Mouse (Mus musculus) heart, embryonic 15.5 days (tissue): ENCODE measurements around the gene Trem1. TPM values are rescaled to one million over a fixed set of nuclear protein-coding genes. Genes with fewer than 3 reads are reported as not detected.

Source experiments
- ATAC-seq: fragments of 200-750 bp; cut with Nextera tagmentation; replicated peaks from 2 replicates; pipeline ENCODE4 v1.8.0; 2017; ENCODE audit warnings: low read depth, moderate TSS enrichment; ENCODE audit not compliant: insufficient number of reproducible peaks, insufficient read depth, low FRiP score
- H3K27ac ChIP-seq: fragments of 300-500 bp; sonication (generic); 2 replicates; pipeline ENCODE4 v1.5.1; 2015; ENCODE audit warnings: mild to moderate bottlenecking, inconsistent platforms
- H3K27me3 ChIP-seq: fragments of 300-500 bp; sonication (generic); 2 replicates; pipeline ENCODE4 v1.6.1; 2015; ENCODE audit warnings: inconsistent platforms
- H3K36me3 ChIP-seq: fragments of 300-500 bp; sonication (generic); 2 replicates; pipeline ENCODE4 v1.6.1; 2015; ENCODE audit warnings: mild to moderate bottlenecking, inconsistent platforms
- H3K4me1 ChIP-seq: fragments of 300-500 bp; sonication (generic); replicated peaks from 2 replicates; pipeline ENCODE4 v1.6.1; 2015; ENCODE audit warnings: inconsistent platforms
- H3K4me2 ChIP-seq: fragments of 300-500 bp; sonication (generic); 2 replicates; pipeline ENCODE4 v1.6.1; 2015; ENCODE audit warnings: inconsistent platforms, mild to moderate bottlenecking, moderate library complexity
- H3K4me3 ChIP-seq: fragments of 300-500 bp; sonication (generic); 2 replicates; pipeline ENCODE4 v1.5.1; 2015; ENCODE audit warnings: mild to moderate bottlenecking, inconsistent platforms
- H3K9ac ChIP-seq: fragments of 300-500 bp; sonication (generic); 2 replicates; pipeline ENCODE4 v1.6.1; 2015; ENCODE audit warnings: mild to moderate bottlenecking, inconsistent platforms
- H3K9me3 ChIP-seq: fragments of 300-500 bp; sonication (generic); replicated peaks from 2 replicates; pipeline ENCODE4 v1.6.1; 2016; ENCODE audit warnings: inconsistent platforms
- WGBS: fragments of 180-500 bp; shearing (Covaris S2); methylation state at CpG from one replicate; pipeline ENCODE4 v1.1.7; 2015; ENCODE audit warnings: mixed read lengths; 5-methylcytosine and 5-hydroxymethylcytosine counted together
- polyA plus RNA-seq: library from polyadenylated mRNA; unstranded; fragments of >200 nt; fragmentation: Nextera tagmentation; extraction: Ambion mirVana; gene quantifications from 2 replicates; pipeline ENCODE4 v1.2.1, GENCODE M21; 2015

The Trem1 gene
- polyA plus RNA-seq, 1 experiment from 2014 or later, result 0.08 TPM

DNA sequence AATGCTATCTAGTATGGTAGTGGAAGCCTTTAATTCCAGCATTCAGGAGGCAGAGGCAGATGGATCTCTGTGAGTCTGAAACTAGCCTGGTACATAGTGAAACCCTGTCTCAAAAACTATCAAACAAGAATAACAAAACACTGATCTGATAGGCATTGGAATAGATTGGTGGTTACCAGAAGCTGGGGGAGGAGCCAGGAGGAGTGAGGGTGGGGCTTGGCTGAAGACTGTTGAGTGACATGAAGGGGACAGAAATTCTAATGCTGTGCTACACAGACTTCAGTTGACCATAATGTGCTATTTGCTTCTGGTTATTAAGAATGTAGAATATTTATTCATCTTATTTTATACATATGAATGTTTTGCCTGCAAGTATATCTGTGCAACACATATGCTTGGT lies 35.7 kb downstream of the Trem1 start:
- Histone ChIP-seq H3K4me1 (no peaks in the 10 kb centered on the region), H3K27ac (no peak overlapping the region), H3K36me3 (no peaks in the 10 kb centered on the region), H3K9ac (no peak overlapping the region), H3K9me3 (no peaks in the 10 kb centered on the region), H3K4me2 (no peak overlapping the region), H3K4me3 (no peak overlapping the region), H3K27me3 (no peaks in the 10 kb centered on the region)
- no peak for ATAC-seq

GRCm38 (mm10) chr17:48269833-48270232 lies 37.3 kb downstream of the Trem1 start:
- no peak overlapping the region for H3K9ac ChIP-seq
- H3K27me3 ChIP-seq, result no peaks in the 10 kb centered on the region
- no peak for ATAC-seq
- H3K36me3 ChIP-seq, result no peaks in the 10 kb centered on the region
- no peaks in the 10 kb centered on the region for H3K4me1 ChIP-seq
- H3K4me2 ChIP-seq, result no peak overlapping the region
- WGBS, result 64% methylated on average over 4 of the region's 4 CpGs
- no peak overlapping the region for H3K27ac ChIP-seq
- no peak overlapping the region for H3K4me3 ChIP-seq
- no peaks in the 10 kb centered on the region for H3K9me3 ChIP-seq

DNA sequence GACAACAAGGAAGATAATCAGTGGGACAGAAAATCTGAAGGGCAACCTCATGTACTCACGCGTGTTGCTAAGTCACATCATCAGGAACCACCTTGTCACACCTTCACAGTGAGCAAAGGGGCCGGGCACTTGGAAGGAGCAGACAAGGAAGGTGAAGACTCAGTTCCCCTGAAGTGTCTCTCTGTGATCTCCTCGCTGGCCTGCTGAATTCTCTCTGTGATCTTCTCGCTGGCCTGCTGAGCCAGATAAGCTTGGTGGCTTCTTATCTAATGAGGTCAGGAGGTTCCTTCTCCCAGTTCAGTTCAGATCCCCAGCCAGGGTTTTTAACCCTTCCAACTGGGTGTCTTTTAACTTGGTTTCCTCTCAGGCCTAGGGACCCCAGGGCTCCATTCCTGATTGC lies 39.6 kb downstream of the Trem1 start:
- Histone ChIP-seq H3K4me3 (no peak overlapping the region), H3K9ac (no peak overlapping the region), H3K36me3 (no peaks in the 10 kb centered on the region), H3K4me2 (no peak overlapping the region), H3K27me3 (no peaks in the 10 kb centered on the region), H3K9me3 (no peaks in the 10 kb centered on the region), H3K4me1 (no peaks in the 10 kb centered on the region), H3K27ac (no peak overlapping the region)
- ATAC-seq, result no peak
- WGBS, result 40% methylated on average over 5 of the region's 5 CpGs

DNA sequence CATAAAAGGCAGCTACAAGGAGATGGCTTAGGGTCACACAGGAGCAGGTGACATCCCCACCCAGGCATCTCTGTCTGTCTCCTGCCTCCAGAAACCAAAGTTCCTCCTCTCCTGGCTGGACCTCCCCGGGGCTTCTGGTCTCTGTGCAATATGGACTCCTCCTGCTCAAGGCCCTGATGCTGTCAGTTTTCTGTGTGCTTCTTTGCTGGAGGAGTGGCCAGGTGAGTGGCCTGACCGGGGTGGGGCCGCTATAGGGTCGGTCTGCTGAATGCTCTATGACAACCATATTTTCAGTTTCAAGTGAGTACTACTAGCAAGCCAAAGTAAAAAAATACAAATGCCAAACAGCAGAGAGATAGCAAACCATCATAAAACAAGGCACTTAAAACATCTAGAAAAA lies 40.0 kb downstream of the Trem1 start:
- H3K27ac ChIP-seq, result no peak overlapping the region
- 76% methylated on average over 4 of the region's 4 CpGs for WGBS
- H3K9ac ChIP-seq, result no peak overlapping the region
- no peaks in the 10 kb centered on the region for H3K4me1 ChIP-seq
- H3K9me3 ChIP-seq, result no peaks in the 10 kb centered on the region
- H3K4me3 ChIP-seq, result no peak overlapping the region
- no peaks in the 10 kb centered on the region for H3K36me3 ChIP-seq
- H3K27me3 ChIP-seq, result no peaks in the 10 kb centered on the region
- ATAC-seq, result no peak
- H3K4me2 ChIP-seq, result no peak overlapping the region

GRCm38 (mm10) chr17:48274098-48274497 lies 41.5 kb downstream of the Trem1 start:
- H3K36me3 ChIP-seq, result no peaks in the 10 kb centered on the region
- H3K9me3 ChIP-seq, result no peaks in the 10 kb centered on the region
- H3K9ac ChIP-seq, result no peak overlapping the region
- no peak overlapping the region for H3K27ac ChIP-seq
- H3K27me3 ChIP-seq, result no peaks in the 10 kb centered on the region
- WGBS, result 71% methylated on average over 4 of the region's 4 CpGs
- no peak overlapping the region for H3K4me2 ChIP-seq
- no peak for ATAC-seq
- no peak overlapping the region for H3K4me3 ChIP-seq
- no peaks in the 10 kb centered on the region for H3K4me1 ChIP-seq

DNA sequence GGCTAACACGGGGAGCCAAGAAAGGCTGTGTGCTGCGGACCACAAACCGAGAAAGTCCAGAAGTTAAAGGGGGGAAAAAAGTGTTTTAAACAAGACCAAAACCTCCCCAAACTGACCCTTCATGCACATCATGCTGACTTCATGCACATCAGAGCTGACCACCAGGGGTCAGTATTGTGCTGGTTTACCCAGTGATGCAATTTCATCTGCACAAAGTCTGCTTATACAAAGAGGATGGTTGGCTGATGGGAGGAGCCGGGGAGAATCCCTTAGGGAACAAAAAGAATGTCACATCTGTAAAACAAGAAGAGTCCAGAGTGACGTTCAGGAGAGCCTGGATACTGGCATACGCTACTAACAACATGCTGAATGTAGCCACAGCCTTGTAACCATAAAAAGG lies 42.3 kb downstream of the Trem1 start:
- no peak for ATAC-seq
- no peak overlapping the region for H3K27ac ChIP-seq
- H3K4me1 ChIP-seq, result no peaks in the 10 kb centered on the region
- no peak overlapping the region for H3K9ac ChIP-seq
- H3K4me2 ChIP-seq, result no peak overlapping the region
- no peaks in the 10 kb centered on the region for H3K36me3 ChIP-seq
- H3K4me3 ChIP-seq, result no peak overlapping the region
- no peaks in the 10 kb centered on the region for H3K9me3 ChIP-seq
- H3K27me3 ChIP-seq, result no peaks in the 10 kb centered on the region
- 32% methylated on average over 6 of the region's 6 CpGs for WGBS

- Histone ChIP-seq H3K27me3 (no peaks in the 10 kb centered on the region), H3K4me3 (no peak overlapping the region), H3K9ac (no peak overlapping the region), H3K36me3 (no peaks in the 10 kb centered on the region), H3K4me1 (no peaks in the 10 kb centered on the region), H3K9me3 (no peaks in the 10 kb centered on the region), H3K4me2 (no peak overlapping the region), H3K27ac (no peak overlapping the region)
- 54% methylated on average over 7 of the region's 7 CpGs for WGBS
- ATAC-seq, result no peak
These were observed 43.2 kb downstream of the Trem1 start for GRCm38 (mm10) chr17:48275736-48276135.

DNA sequence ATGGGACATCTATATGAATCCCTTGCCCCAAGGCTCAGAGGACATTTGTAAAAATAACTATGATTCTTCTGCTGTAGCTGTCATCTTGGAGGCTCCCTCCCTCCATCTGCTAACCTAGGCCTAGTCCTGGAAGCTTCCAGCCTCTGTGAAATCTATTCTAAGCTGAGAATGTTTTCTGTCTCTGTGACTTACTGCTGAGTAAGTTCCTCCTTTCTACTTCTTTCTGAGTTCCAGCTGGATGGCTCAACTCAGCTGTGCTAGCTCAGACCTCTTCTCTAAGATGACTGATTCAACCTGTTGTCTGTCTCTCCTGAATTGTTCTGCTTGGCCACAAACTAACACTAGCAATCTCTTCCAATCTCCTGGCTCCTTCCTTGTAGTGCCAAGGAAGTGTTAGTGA lies 45.8 kb downstream of the Trem1 start:
- Histone ChIP-seq H3K27ac (no peak overlapping the region), H3K4me1 (peaks cover 6% of the 10 kb centered on the region; the same call in 1 of the 2 replicates), H3K36me3 (no peaks in the 10 kb centered on the region), H3K4me2 (no peak overlapping the region), H3K4me3 (no peak overlapping the region), H3K9ac (no peak overlapping the region), H3K27me3 (no peaks in the 10 kb centered on the region), H3K9me3 (no peaks in the 10 kb centered on the region)
- no peak for ATAC-seq

GRCm38 (mm10) chr17:48279002-48279401 lies 46.4 kb downstream of the Trem1 start:
- no peak for ATAC-seq
- H3K36me3 ChIP-seq, result no peaks in the 10 kb centered on the region
- peaks cover 6% of the 10 kb centered on the region; the same call in 1 of the 2 replicates for H3K4me1 ChIP-seq
- 67% methylated on average over 4 of the region's 4 CpGs for WGBS
- no peak overlapping the region for H3K27ac ChIP-seq
- no peaks in the 10 kb centered on the region for H3K9me3 ChIP-seq
- no peak overlapping the region for H3K4me3 ChIP-seq
- H3K27me3 ChIP-seq, result no peaks in the 10 kb centered on the region
- no peak overlapping the region for H3K9ac ChIP-seq
- H3K4me2 ChIP-seq, result no peak overlapping the region

- no peak for ATAC-seq
- H3K4me2 ChIP-seq, result peak overlapping the region; percentile 57
- no peak overlapping the region for H3K27ac ChIP-seq
- H3K27me3 ChIP-seq, result no peaks in the 10 kb centered on the region
- 31% methylated on average over 18 of the region's 18 CpGs for WGBS
- H3K36me3 ChIP-seq, result no peaks in the 10 kb centered on the region
- peaks cover 6% of the 10 kb centered on the region; the same call in 1 of the 2 replicates for H3K4me1 ChIP-seq
- no peaks in the 10 kb centered on the region for H3K9me3 ChIP-seq
- H3K4me3 ChIP-seq, result peak overlapping the region; percentile 35
- no peak overlapping the region for H3K9ac ChIP-seq
These were observed 48.6 kb downstream of the Trem1 start for GRCm38 (mm10) chr17:48280943-48281738.

DNA sequence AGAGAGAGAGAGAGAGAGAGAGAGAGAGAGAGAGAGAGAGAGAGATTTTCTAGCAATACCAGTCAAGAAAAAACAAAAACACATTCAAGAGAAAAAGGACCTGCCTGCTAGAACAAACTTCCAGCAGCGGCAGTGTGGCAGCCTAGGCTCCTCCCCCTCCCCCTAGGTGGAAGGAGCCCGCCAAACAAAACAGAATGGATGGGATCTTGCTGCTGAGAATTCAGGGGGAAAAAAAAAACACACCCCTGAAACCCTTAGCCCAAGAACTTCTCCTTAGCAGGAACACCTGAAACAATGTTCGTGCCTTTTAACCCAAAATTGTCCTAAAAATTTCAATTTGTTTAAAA lies 49.1 kb downstream of the Trem1 start:
- Histone ChIP-seq H3K9ac (no peak overlapping the region), H3K4me2 (peak overlapping the region; percentile 57), H3K4me3 (peak overlapping the region; percentile 35), H3K27me3 (no peaks in the 10 kb centered on the region), H3K9me3 (no peaks in the 10 kb centered on the region), H3K4me1 (peaks cover 6% of the 10 kb centered on the region; the same call in 1 of the 2 replicates), H3K27ac (no peak overlapping the region), H3K36me3 (no peaks in the 10 kb centered on the region)
- no peak for ATAC-seq
- WGBS, result 6% methylated on average over 3 of the region's 3 CpGs

DNA sequence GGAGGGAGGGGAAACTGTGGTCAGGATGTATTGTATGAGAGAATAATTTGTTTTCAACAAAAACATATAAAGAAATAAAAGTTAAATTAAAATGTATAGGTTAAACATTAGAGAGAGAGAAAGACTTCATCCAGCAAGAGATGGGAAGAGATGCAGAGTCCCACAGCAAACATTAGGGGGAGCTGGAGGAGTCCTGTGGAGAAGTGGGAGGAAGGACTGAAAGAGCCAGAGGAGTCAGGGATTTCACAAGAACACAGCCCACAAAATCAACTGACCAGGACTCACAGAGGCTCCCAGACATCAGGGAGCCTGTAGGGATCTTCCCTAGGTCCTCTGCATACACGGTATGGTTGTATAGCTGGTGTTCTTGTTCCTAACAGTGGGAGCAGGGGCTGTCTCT lies 54.2 kb downstream of the Trem1 start:
- H3K9me3 ChIP-seq, result no peaks in the 10 kb centered on the region
- ATAC-seq, result no peak

More for the DNA sequence above, 54.2 kb downstream of the Trem1 start:
- no peak overlapping the region for H3K27ac ChIP-seq
- H3K4me3 ChIP-seq, result no peak overlapping the region
- no peaks in the 10 kb centered on the region for H3K27me3 ChIP-seq
- no peaks in the 10 kb centered on the region for H3K4me1 ChIP-seq
- 39% methylated on average over 1 of the region's 1 CpGs for WGBS
- H3K9ac ChIP-seq, result no peak overlapping the region
- no peak overlapping the region for H3K4me2 ChIP-seq
- no peaks in the 10 kb centered on the region for H3K36me3 ChIP-seq
